Mouse (Mus musculus): ENCODE results near the gene Apopt1.
A peak's percentile ranks its signal among the peaks of the same experiment; 100 is the strongest.

Gene Apopt1

GRCm38 (mm10) chr12:111681305-111681704, 31.8 kb upstream of the Apopt1 start:
- no peak for DNase-seq (ENCODE audit: low spot score in 2 of 2)

- no peak for DNase-seq (ENCODE audit: low spot score in 2 of 2)
Observed at GRCm38 (mm10) chr12:111682003-111682402, 31.1 kb upstream of the Apopt1 start.

GRCm38 (mm10) chr12:111682806-111683205, 30.3 kb upstream of the Apopt1 start:
- DNase-seq (ENCODE audit: low spot score in 2 of 2), result no peak

- no peak for DNase-seq (ENCODE audit: low spot score in 2 of 2)
Observed at GRCm38 (mm10) chr12:111686390-111686789, 26.7 kb upstream of the Apopt1 start.

- no peak for DNase-seq (ENCODE audit: low spot score in 2 of 2)
Observed at GRCm38 (mm10) chr12:111687350-111688068, 25.6 kb upstream of the Apopt1 start.

- DNase-seq (ENCODE audit: low spot score in 2 of 2), result no peak
Observed at GRCm38 (mm10) chr12:111688069-111688428, 25.0 kb upstream of the Apopt1 start.

- no peak for DNase-seq (ENCODE audit: low spot score in 2 of 2)
Observed at GRCm38 (mm10) chr12:111689426-111689825, 23.6 kb upstream of the Apopt1 start.

- no peak for DNase-seq (ENCODE audit: low spot score in 2 of 2)
Observed at GRCm38 (mm10) chr12:111691346-111691872, 21.7 kb upstream of the Apopt1 start.

GRCm38 (mm10) chr12:111692899-111693298, 20.2 kb upstream of the Apopt1 start:
- no peak for DNase-seq (ENCODE audit: low spot score in 2 of 2)

- DNase-seq (ENCODE audit: low spot score in 2 of 2), result no peak
Observed at GRCm38 (mm10) chr12:111693341-111694270, 19.5 kb upstream of the Apopt1 start.

- no peak for DNase-seq (ENCODE audit: low spot score in 2 of 2)
Observed at GRCm38 (mm10) chr12:111694271-111694781, 18.7 kb upstream of the Apopt1 start.

GRCm38 (mm10) chr12:111694880-111695804, 17.9 kb upstream of the Apopt1 start:
- no peak for DNase-seq (ENCODE audit: low spot score in 2 of 2)

- DNase-seq (ENCODE audit: low spot score in 2 of 2), result peak in 1 of 2 experiments; percentile 42
Observed at GRCm38 (mm10) chr12:111696239-111696638, 16.8 kb upstream of the Apopt1 start.

- no peak for DNase-seq (ENCODE audit: low spot score in 2 of 2)
Observed at GRCm38 (mm10) chr12:111697708-111698107, 15.4 kb upstream of the Apopt1 start.

- no peak for DNase-seq (ENCODE audit: low spot score in 2 of 2)
Observed at GRCm38 (mm10) chr12:111698346-111698913, 14.6 kb upstream of the Apopt1 start.

- no peak for DNase-seq (ENCODE audit: low spot score in 2 of 2)
Observed at GRCm38 (mm10) chr12:111699542-111699941, 13.5 kb upstream of the Apopt1 start.

- DNase-seq (ENCODE audit: low spot score in 2 of 2), result no peak
Observed at GRCm38 (mm10) chr12:111700920-111701458, 12.1 kb upstream of the Apopt1 start.

GRCm38 (mm10) chr12:111703301-111703700, 9.8 kb upstream of the Apopt1 start:
- DNase-seq (ENCODE audit: low spot score in 2 of 2), result no peak

GRCm38 (mm10) chr12:111704609-111705008, 8.5 kb upstream of the Apopt1 start:
- DNase-seq (ENCODE audit: low spot score in 2 of 2), result no peak

- DNase-seq (ENCODE audit: low spot score in 2 of 2), result no peak
Observed at GRCm38 (mm10) chr12:111705186-111705973, 7.7 kb upstream of the Apopt1 start.
